Mouse (Mus musculus) ES-Bruce4 (cell line): ENCODE measurements around the gene Hrh2. TPM values are rescaled to one million over a fixed set of nuclear protein-coding genes. Genes with fewer than 3 reads are reported as not detected.

Source experiments
- H3K27ac ChIP-seq: 2 replicates; pipeline ENCODE4 v1.5.1; 2012; ENCODE audit warnings: low read length, inconsistent platforms; ENCODE audit not compliant: insufficient read depth
- H3K27me3 ChIP-seq: 2 replicates; pipeline ENCODE4 v1.6.1; 2012; ENCODE audit warnings: mild to moderate bottlenecking, low read length, inconsistent platforms; ENCODE audit not compliant: control insufficient read depth, poor library complexity, insufficient read depth, severe bottlenecking
- H3K36me3 ChIP-seq: 2 replicates; pipeline ENCODE4 v1.6.1; 2012; ENCODE audit warnings: inconsistent platforms, mild to moderate bottlenecking, low read length, moderate library complexity; ENCODE audit not compliant: control insufficient read depth, poor library complexity, insufficient read depth, severe bottlenecking
- H3K4me1 ChIP-seq: one replicate; pipeline ENCODE4 v1.8.1; 2011; ENCODE audit warnings: low read length; ENCODE audit not compliant: control insufficient read depth, insufficient read depth
- H3K4me3 ChIP-seq: 2 replicates; pipeline ENCODE4 v1.5.1; 2011; ENCODE audit warnings: low read depth, mild to moderate bottlenecking, low read length
- H3K9ac ChIP-seq: 2 replicates; pipeline ENCODE4 v1.6.1; 2012; ENCODE audit warnings: low read depth, mild to moderate bottlenecking, inconsistent platforms; ENCODE audit not compliant: poor library complexity, severe bottlenecking
- H3K9me3 ChIP-seq: replicated peaks from 2 replicates; pipeline ENCODE4 v1.6.1; 2012; ENCODE audit warnings: mild to moderate bottlenecking, low read length, inconsistent platforms; ENCODE audit not compliant: control insufficient read depth, poor library complexity, insufficient read depth, severe bottlenecking
- CTCF ChIP-seq: IDR thresholded peaks from one replicate; pipeline ENCODE4 v1.8.1; 2011; ENCODE audit warnings: low read depth, low read length
- EP300 ChIP-seq: IDR thresholded peaks from 2 replicates; pipeline ENCODE4 v1.6.1; 2011; ENCODE audit warnings: low read depth, low read length; ENCODE audit not compliant: insufficient read depth
- POLR2A ChIP-seq: IDR thresholded peaks from one replicate; pipeline ENCODE4 v1.8.1; 2011; ENCODE audit warnings: low read length; ENCODE audit not compliant: insufficient read depth
- polyA plus RNA-seq: library from polyadenylated mRNA; stranded (reverse); fragments of >200 nt; gene quantifications from 2 replicates; pipeline ENCODE4 v1.2.4, GENCODE M21; 2011; ENCODE audit warnings: low read depth; ENCODE audit not compliant: missing spikeins, insufficient read depth, insufficient read length

Hrh2 gene
- polyA plus RNA-seq, 1 experiment: not detected

DNA sequence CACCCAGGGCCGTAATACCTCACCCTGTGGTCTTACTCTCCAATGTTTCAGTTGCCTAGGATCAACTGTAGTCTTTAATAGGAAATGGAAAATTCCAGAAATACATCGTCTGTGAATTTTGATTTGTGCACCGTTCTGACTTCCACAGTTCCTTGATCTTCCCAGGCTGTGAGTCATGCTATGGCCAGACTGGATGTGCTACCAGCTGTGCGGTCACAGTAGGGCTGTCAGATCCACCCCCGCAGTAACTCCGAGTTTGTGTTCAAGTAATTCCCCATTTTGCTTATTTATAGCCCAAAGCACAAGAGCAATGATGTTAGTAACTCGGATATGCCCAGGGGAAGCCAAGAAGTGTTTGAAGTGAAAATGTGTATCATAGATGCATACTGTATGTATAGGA lies 88.4 kb downstream of the Hrh2 start:
- no peak overlapping the region for H3K4me3 ChIP-seq
- TF ChIP-seq EP300 (no peak), CTCF (no peak)
- H3K36me3 ChIP-seq: no peaks in the 10 kb centered on the region
- no peak overlapping the region for H3K27ac ChIP-seq
- no peaks in the 10 kb centered on the region for H3K9me3 ChIP-seq
- H3K4me1 ChIP-seq: no peaks in the 10 kb centered on the region
- H3K9ac ChIP-seq: no peak overlapping the region
- no peaks in the 10 kb centered on the region for H3K27me3 ChIP-seq

DNA sequence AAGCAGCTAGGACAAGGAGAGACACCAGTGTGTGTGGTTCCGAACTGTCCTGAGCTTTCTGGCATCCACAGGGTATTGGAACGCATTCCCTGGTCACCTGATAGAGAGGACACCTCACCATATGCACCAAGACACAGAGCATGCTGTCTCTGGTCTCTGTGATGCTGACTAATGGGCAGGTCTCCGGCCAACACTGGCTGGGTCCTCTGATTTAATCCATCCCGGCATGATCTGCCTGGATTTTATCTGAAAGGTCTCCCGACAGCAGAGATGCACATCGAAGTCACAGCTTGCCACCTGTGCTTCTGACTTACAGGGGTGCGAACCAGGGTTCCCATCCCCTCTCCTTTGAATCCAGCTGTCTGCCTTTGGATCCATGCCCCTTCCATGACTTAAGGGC lies 89.2 kb downstream of the Hrh2 start:
- Histone ChIP-seq H3K9ac (no peak overlapping the region), H3K27ac (no peak overlapping the region), H3K27me3 (no peaks in the 10 kb centered on the region), H3K4me1 (no peaks in the 10 kb centered on the region), H3K36me3 (no peaks in the 10 kb centered on the region), H3K9me3 (no peaks in the 10 kb centered on the region), H3K4me3 (no peak overlapping the region)
- TF ChIP-seq EP300 (no peak), POLR2A (no peak), CTCF (no peak)

DNA sequence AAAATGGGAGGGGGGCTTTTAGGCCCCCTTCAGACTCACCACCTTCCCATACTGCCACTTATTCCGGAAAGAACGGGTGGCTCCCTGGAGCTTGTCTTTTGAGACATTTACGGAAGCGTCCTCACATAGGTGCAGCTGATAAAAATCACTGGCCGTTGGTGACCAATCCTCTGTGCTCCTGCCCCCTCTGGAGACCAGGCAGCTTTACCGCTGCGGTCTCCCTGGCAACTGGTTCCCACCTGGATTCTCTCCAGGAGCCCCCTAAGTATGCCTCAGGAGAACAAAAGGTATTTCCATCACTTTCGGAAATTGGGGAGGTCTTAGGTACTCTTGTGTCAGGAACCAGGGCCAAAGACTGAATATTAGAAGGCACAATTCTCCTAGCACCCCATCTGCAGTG lies 89.7 kb downstream of the Hrh2 start:
- no peaks in the 10 kb centered on the region for H3K36me3 ChIP-seq
- H3K27me3 ChIP-seq: no peaks in the 10 kb centered on the region
- TF ChIP-seq CTCF: no peak
- TF ChIP-seq EP300: no peak
- TF ChIP-seq POLR2A: no peak
- H3K9ac ChIP-seq: no peak overlapping the region
- no peak overlapping the region for H3K27ac ChIP-seq
- no peaks in the 10 kb centered on the region for H3K4me1 ChIP-seq
- H3K4me3 ChIP-seq: no peak overlapping the region
- no peaks in the 10 kb centered on the region for H3K9me3 ChIP-seq

- no peak overlapping the region for H3K9ac ChIP-seq
- TF ChIP-seq CTCF (no peak), EP300 (no peak), POLR2A (no peak)
- no peaks in the 10 kb centered on the region for H3K4me1 ChIP-seq
- H3K36me3 ChIP-seq: no peaks in the 10 kb centered on the region
- H3K27ac ChIP-seq: no peak overlapping the region
- H3K27me3 ChIP-seq: no peaks in the 10 kb centered on the region
- H3K9me3 ChIP-seq: no peaks in the 10 kb centered on the region
- H3K4me3 ChIP-seq: no peak overlapping the region
These were observed 90.4 kb downstream of the Hrh2 start for GRCm38 (mm10) chr13:54282149-54282860.

DNA sequence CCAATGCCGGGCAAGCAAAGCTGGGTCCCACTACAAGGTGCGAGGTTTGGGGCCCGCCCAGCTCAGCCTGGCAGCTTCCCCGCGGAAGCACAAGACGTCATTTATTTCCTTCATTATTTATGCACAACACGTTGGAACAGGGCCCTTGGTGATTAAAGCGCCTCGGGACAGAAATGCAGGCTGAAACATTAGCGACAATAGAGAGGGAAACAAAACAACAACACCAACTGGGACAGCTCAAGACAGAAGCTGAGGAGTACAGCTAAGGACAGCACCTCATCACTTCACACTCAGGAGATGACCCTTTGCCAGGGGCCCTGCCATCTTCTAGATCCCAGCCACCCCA lies 90.9 kb downstream of the Hrh2 start:
- H3K9me3 ChIP-seq: no peaks in the 10 kb centered on the region
- TF ChIP-seq POLR2A (no peak), CTCF (no peak), EP300 (no peak)
- no peak overlapping the region for H3K9ac ChIP-seq
- no peaks in the 10 kb centered on the region for H3K27me3 ChIP-seq
- no peak overlapping the region for H3K4me3 ChIP-seq
- H3K36me3 ChIP-seq: no peaks in the 10 kb centered on the region
- no peak overlapping the region for H3K27ac ChIP-seq
- no peaks in the 10 kb centered on the region for H3K4me1 ChIP-seq

Other genes starting within 250 kb of the Hrh2 start
- not detected in 2 replicates for gene Drd1, start 136.4 kb upstream of the Hrh2 start, polyA plus RNA-seq
- 79.1 and 83.0 TPM in 2 replicates for gene Sfxn1, start 120.3 kb upstream of the Hrh2 start, polyA plus RNA-seq
- gene Cplx2, start 179.2 kb downstream of the Hrh2 start, polyA plus RNA-seq: 1.9 and 2.0 TPM in 2 replicates